Mouse (Mus musculus) heart, postnatal 36 days (tissue): ENCODE measurements around the gene Gm5142. TPM values are rescaled to one million over a fixed set of nuclear protein-coding genes. Genes with fewer than 3 reads are reported as not detected.

Experiments used
- DNase-seq, 2 experiments: peaks; one replicate each; pipeline ENCODE4 v3.0.0; 2021 to 2022
- intact Hi-C: fragments of 180-260 bp; cut with DNase I; formaldehyde crosslinking; loops from one replicate; pipeline ENCODE4 v1.15.1; 2025
- total RNA-seq, 2 experiments: library from RNA; stranded (reverse); gene quantifications; 2 replicates each; pipeline ENCODE4 v1.2.3; 2021

The Gm5142 gene
- total RNA-seq: not detected

DNA sequence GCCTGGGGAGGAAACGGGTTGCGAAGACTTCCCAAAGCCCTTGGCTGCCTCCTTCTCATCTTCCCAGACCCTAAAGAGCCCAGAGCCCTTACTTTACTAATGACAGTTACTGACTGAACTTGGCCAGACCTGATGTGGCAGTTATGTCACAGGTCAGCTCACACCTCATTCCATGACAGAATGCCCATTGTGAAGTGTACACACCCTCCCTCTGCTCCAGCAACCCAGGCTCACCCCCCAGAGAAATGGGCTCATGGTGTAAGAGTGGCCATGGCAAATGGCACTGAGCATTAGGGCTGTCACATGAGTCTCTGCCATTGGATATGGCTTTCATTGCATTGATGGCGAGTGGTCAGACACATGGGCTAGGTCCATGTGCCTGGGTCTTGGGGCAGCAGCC lies at the start of gene Gm5142:
Gm5142 (minus strand) TSS at position 101 of the 400 bp plus-strand sequence.
- no peak for DNase-seq
- intact Hi-C loops: no loop called here

- intact Hi-C loops: no loop called here
Observed at GRCm38 (mm10) chr14:59226240-59226639, 47.7 kb upstream of the Gm5142 start.

GRCm38 (mm10) chr14:59219241-59219640 lies 40.7 kb upstream of the Gm5142 start:
- intact Hi-C loops: no loop called here
- no peak for DNase-seq

More at GRCm38 (mm10) chr14:59226240-59226639, 47.7 kb upstream of the Gm5142 start:
- no peak for DNase-seq

- intact Hi-C loops: no loop called here
- DNase-seq: no peak
Observed at GRCm38 (mm10) chr14:59209816-59210215, 31.3 kb upstream of the Gm5142 start.

GRCm38 (mm10) chr14:59209003-59209402 lies 30.5 kb upstream of the Gm5142 start:
- intact Hi-C loops: no loop called here
- DNase-seq: no peak

DNA sequence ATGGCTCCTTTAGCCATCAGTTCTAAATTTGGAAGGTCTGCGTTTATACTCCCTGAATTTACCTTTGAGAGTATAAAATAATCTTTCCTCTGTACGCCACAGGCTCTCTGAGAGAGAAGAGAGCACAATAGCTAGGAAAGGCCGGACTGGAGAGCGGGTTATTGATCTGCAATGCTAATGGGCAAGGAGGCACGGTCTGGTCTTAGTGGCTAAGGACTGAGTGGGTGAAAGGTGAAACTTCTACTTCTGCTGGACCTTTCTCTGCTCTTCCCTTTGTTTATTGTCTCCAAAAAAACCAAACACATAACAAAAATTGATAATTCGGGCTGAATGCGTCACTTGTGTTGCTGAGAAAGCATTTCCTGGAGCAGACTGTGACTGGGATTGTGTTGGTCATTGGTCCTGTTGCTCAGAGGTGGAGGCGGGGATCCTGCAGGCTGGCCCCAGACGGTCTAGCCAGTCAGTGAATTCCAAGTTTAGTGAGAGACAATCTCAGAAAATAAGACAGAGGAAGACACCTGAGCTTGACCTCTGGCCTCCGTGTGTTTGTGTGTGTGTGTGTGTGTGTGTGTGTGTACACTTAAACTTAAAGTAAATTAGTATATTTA lies 27.5 kb upstream of the Gm5142 start:
- DNase-seq: no peak
- intact Hi-C loops: no loop called here

GRCm38 (mm10) chr14:59205461-59205860 lies 26.9 kb upstream of the Gm5142 start:
- intact Hi-C loops: no loop called here

DNA sequence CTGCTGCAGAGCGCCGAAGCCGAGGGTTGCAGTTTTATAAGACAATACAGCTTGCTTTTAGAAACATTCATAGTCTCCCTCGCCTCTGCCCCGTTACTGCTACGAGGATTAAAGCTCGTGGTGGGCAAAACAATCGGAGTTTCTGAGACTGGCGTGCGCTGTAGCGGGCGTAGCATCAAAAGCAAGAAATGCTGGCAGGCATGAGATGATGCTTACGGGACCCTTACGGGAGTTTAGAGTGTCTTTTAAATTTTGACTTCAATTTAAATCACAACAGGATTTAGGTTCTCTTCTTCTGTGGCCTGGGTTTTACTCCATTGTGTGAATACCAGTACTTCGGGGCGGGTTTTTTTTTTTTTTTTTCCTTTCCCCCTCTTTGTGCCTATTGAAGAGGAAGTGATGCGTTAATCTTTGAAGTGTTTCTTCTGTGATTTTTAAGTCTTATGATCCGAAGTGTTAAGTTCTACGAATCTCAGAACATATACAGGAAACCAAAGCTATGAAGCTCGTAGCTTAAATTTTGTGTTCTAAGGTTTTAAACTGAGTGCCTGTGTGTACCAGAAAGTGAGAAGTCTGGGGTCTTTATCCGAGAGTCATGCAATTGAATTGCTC lies 23.2 kb upstream of the Gm5142 start:
- DNase-seq: no peak
- intact Hi-C loops: loop anchor here (5.0 kb wide), 2 partner anchors 241 to 1374 kb away; partner anchors contain the start of genes Cab39l, Mrpl57, Setdb2 and Ska3

More at GRCm38 (mm10) chr14:59205461-59205860, 26.9 kb upstream of the Gm5142 start:
- no peak for DNase-seq

GRCm38 (mm10) chr14:59200711-59201603 lies 22.4 kb upstream of the Gm5142 start, which contains the start of gene Rcbtb1:
Gene Rcbtb1, plus strand, starts transcription at chr14:59201209.
- DNase-seq: peak; percentile 90 to 93
- intact Hi-C loops: loop anchor here (5.0 kb wide), 2 partner anchors 241 to 1374 kb away; partner anchors contain the start of genes Cab39l, Mrpl57, Setdb2 and Ska3

DNA sequence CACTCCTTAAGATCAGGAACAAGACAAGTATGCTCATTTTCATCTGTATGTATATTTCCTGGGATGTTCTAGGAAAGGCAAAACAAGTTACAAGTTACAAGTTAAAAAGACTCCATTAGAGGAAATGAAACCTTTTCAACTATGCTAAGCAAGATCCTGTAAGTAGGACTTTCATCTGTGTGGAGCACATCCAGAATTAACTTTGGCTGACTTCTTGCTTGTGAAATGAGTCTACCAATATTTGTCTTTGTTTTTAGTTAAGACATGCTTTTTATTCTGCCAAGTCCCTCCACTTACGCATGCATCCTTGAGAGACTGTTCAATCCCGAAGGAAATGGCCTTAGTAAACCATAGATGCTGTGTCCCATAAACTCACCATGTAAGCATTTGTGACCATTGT lies 7.6 kb upstream of the Gm5142 start:
- DNase-seq: no peak
- intact Hi-C loops: no loop called here

DNA sequence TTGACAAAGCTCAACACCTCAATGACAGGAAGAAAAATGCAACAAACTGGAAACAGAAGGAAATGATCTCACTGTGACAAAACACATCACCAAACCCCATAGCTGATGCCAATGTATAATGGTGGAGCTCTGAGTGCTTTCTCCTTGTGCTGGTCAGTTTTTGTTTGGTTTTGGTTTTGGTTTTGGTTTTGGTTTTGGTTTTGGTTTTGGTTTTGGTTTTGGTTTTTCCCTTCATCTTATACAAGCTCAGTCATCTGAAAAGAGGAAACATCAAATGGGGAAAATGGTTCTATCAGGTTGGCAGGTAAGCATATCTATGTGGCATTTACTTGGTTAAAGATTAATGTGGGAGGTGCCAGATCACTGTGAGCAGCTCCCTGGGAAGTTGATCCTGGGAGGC lies 7.0 kb upstream of the Gm5142 start:
- no peak for DNase-seq
- intact Hi-C loops: no loop called here

DNA sequence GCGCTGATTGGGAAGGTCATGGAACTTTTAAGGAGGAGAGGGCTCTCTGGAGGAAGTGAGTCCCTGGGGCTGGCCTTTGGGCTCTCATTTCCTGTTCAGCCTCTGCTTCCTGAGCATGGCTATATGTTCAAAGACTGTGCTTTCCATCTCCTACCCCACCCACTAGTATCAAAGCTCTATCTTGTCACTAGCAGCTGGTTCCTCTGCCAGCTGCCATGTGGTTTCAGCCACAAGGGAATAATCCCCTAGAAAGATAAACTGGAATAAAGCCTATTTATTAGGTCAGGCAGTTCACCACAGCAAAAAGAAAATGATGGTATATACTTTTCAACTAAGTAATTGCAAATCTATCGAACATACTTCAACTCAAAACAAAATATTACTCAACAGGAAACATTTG lies 4.2 kb upstream of the Gm5142 start:
- DNase-seq: no peak
- intact Hi-C loops: no loop called here

- intact Hi-C loops: no loop called here
Observed at GRCm38 (mm10) chr14:59157016-59157698, 21.4 kb downstream of the Gm5142 start.

DNA sequence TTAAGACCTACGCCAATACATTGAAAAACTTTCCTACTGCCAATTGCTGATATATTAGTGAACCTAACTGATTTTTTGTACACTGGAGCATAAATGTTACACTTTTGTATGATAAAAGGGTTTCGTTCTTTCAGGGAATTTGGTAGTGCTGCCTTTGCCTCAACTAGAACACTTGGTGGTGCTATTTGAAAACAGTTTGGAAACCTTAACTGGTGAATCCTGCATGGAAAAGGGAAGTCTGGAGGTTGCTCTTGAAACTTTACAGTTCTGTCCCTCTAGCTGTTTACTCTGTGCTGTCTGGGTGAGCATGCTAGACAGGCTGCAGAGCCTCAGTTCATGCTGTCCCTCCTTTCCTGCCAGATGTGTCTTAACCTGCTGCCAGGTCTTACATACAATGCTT lies 23.0 kb downstream of the Gm5142 start:
- intact Hi-C loops: no loop called here
- no peak for DNase-seq

More at GRCm38 (mm10) chr14:59157016-59157698, 21.4 kb downstream of the Gm5142 start:
- DNase-seq: no peak

GRCm38 (mm10) chr14:59142793-59143192 lies 35.8 kb downstream of the Gm5142 start, which contains the start of gene 1700129C05Rik:
Gene 1700129C05Rik, minus strand, starts transcription at chr14:59142893.
- intact Hi-C loops: no loop called here
- DNase-seq: no peak

- no peak for DNase-seq
- intact Hi-C loops: loop anchor here (2.0 to 10.0 kb wide), 3 partner anchors 1079 to 1433 kb away; no protein-coding TSS in a partner anchor
Observed at GRCm38 (mm10) chr14:59114281-59114680, 64.3 kb downstream of the Gm5142 start.
